Mouse (Mus musculus) liver, embryonic 14.5 days (tissue): Measurements from ENCODE around the gene Parn.

ENCODE experiments used
- CTCF ChIP-seq: IDR thresholded peaks from 2 replicates; pipeline ENCODE4 v1.5.1; 2016; ENCODE audit warnings: antibody characterized with exemption, low read depth, control low read depth
- EP300 ChIP-seq: IDR thresholded peaks from 2 replicates; pipeline ENCODE4 v1.6.1; 2016; ENCODE audit warnings: antibody characterized with exemption, low read depth

DNA sequence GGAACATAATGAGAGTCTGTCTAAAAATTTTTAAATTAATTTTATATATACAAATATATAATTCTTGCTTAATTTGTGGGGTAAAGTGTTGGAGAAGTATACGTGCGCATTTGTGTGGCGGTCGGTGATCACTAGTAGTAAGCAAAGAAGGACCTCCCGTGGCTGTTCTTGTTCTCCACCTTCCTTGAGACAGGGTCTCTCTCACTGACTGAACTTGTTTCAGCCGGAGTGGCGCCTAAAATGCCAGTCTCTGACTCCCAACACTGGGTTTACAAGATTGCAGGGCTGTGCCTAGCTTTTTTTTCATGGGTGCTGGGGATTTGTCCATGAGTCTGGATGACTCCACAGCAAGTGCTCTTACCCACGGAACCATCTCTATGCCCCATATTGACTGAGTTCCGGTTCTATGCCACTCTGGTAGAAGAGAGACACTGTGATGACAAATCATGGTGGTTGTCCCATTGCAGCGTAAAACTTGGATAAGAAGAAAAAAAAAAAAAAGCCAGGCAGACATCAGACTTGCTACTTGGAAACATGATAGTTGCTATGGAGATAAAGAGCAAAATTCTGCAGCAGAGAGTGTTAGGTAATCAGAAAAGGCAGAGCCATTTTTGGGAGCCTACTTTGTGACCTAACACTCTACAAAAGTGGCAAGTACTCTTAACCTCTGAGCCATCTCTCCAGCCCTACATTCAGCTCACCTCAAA, 585 bp upstream of the Parn start:
- no peak for TF ChIP-seq CTCF
- TF ChIP-seq EP300: no peak
